Mouse (Mus musculus) embryonic facial prominence, embryonic 12.5 days (tissue): ENCODE data around the gene Lmod1. TPM values are rescaled to one million over a fixed set of nuclear protein-coding genes. Genes with fewer than 3 reads are reported as not detected.
A peak's percentile ranks its signal among the peaks of the same experiment; 100 is the strongest.

Source experiments
- ATAC-seq: fragments of 200-750 bp; cut with Nextera tagmentation; 2 replicates; pipeline ENCODE4 v1.8.0; 2017; ENCODE audit not compliant: insufficient number of reproducible peaks, insufficient read depth, low FRiP score, low TSS enrichment
- H3K27ac ChIP-seq: fragments of 300-500 bp; sonication (generic); 2 replicates; pipeline ENCODE4 v1.5.1; 2016; ENCODE audit warnings: mild to moderate bottlenecking
- H3K27me3 ChIP-seq: fragments of 300-500 bp; sonication (generic); 2 replicates; pipeline ENCODE4 v1.6.1; 2016; ENCODE audit warnings: mild to moderate bottlenecking, moderate library complexity
- H3K36me3 ChIP-seq: fragments of 300-500 bp; sonication (generic); 2 replicates; pipeline ENCODE4 v1.6.1; 2016; ENCODE audit warnings: mild to moderate bottlenecking
- H3K4me1 ChIP-seq: fragments of 300-500 bp; sonication (generic); 2 replicates; pipeline ENCODE4 v1.6.1; 2016
- H3K4me2 ChIP-seq: fragments of 300-500 bp; sonication (generic); replicated peaks from 2 replicates; pipeline ENCODE4 v1.6.1; 2016; ENCODE audit warnings: mild to moderate bottlenecking, moderate library complexity
- H3K4me3 ChIP-seq: fragments of 300-500 bp; sonication (generic); 2 replicates; pipeline ENCODE4 v1.5.1; 2016; ENCODE audit warnings: mild to moderate bottlenecking
- H3K9ac ChIP-seq: fragments of 300-500 bp; sonication (generic); 2 replicates; pipeline ENCODE4 v1.6.1; 2016; ENCODE audit warnings: mild to moderate bottlenecking, moderate library complexity
- H3K9me3 ChIP-seq: fragments of 300-500 bp; sonication (generic); 2 replicates; pipeline ENCODE4 v1.6.1; 2016; ENCODE audit warnings: mild to moderate bottlenecking, moderate library complexity
- WGBS: fragments of 180-500 bp; shearing (Covaris S2); methylation state at CpG from one replicate; pipeline ENCODE4 v1.1.7; 2016; 5-methylcytosine and 5-hydroxymethylcytosine counted together
- polyA plus RNA-seq: library from polyadenylated mRNA; unstranded; fragments of >200 nt; fragmentation: Nextera tagmentation; extraction: Ambion mirVana; gene quantifications from 2 replicates; pipeline ENCODE4 v1.2.1, GENCODE M21; 2016

Gene Lmod1
- polyA plus RNA-seq, 1 experiment from 2014 or later = 0.87 TPM

DNA sequence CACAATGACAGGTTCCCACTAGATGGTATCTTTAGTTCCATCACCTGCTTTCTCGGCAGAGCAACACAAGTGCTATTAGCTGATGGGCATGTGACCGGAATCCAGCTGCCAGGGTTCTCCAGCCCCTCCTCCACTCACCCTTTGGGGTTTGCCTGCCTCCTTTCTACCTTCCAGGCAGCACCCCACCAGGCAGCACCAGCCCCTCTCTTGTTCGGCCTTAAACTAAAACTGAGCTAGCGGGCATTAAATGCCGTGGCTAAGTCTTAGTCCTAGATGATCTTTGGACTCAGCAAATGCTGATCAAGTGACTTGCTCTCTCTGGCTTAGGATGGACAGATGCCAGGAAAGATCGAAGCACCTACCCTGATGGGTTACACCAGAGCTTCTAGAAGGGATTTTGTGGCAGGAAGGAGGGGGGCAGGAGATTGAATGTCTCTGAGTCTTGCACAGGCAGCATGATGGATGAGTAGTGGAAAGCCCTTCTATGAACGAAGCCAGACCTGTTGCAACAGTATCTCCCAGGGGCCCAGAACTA is 1.2 kb upstream of the Lmod1 start:
- no peaks in the 10 kb centered on the region for H3K27me3 ChIP-seq
- H3K4me2 ChIP-seq = no peak overlapping the region
- WGBS = 72% methylated on average over 7 of the region's 7 CpGs
- no peaks in the 10 kb centered on the region for H3K36me3 ChIP-seq
- no peak for ATAC-seq
- no peak overlapping the region for H3K4me3 ChIP-seq
- no peak overlapping the region for H3K9ac ChIP-seq
- H3K9me3 ChIP-seq = no peaks in the 10 kb centered on the region
- peaks cover 17% of the 10 kb centered on the region; the same call in 1 of the 2 replicates for H3K4me1 ChIP-seq
- H3K27ac ChIP-seq = 0 out of 2 replicates have a peak overlapping the region, but pooled peaks have one; percentile 61

- ATAC-seq = no peak
- Histone ChIP-seq H3K4me3 (no peak overlapping the region), H3K27ac (no peak overlapping the region), H3K4me2 (no peak overlapping the region), H3K4me1 (peaks cover 23% of the 10 kb centered on the region; the same call in 1 of the 2 replicates), H3K9ac (no peak overlapping the region), H3K9me3 (no peaks in the 10 kb centered on the region), H3K36me3 (no peaks in the 10 kb centered on the region), H3K27me3 (no peaks in the 10 kb centered on the region)
- WGBS = 84% methylated on average over 2 of the region's 2 CpGs
Measured at GRCm38 (mm10) chr1:135325934-135326333, 1.3 kb downstream of the Lmod1 start.

- Histone ChIP-seq H3K9ac (no peak overlapping the region), H3K27me3 (no peaks in the 10 kb centered on the region), H3K4me2 (no peak overlapping the region), H3K27ac (no peak overlapping the region), H3K9me3 (no peaks in the 10 kb centered on the region), H3K4me3 (no peak overlapping the region), H3K36me3 (no peaks in the 10 kb centered on the region), H3K4me1 (peaks cover 23% of the 10 kb centered on the region; the same call in 1 of the 2 replicates)
- no peak for ATAC-seq
- WGBS = 54% methylated on average over 5 of the region's 5 CpGs
Measured at GRCm38 (mm10) chr1:135328368-135328767, 3.8 kb downstream of the Lmod1 start.

DNA sequence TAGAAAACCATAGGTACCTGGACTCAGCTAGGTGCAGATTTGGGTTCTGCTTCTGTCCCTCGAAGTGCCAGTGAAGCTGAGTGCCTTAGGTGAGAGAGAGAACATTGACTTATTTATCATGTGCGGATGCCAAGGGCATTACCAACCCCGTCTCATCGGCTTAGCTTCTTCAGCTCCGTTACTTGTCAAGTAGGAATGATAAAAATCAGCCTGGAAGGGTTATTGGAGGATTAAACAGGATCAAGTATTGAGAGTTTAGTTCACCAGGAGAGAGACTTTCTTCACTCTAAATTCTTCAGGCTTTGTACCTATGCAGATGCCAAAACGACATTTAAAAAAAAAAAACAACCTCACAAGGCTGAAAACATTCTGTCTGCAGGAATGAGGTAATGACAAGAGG is 6.0 kb downstream of the Lmod1 start:
- H3K27ac ChIP-seq = no peak overlapping the region
- H3K27me3 ChIP-seq = no peaks in the 10 kb centered on the region
- H3K4me1 ChIP-seq = 0 out of 2 replicates have a peak, but pooled peaks cover 6% of the 10 kb centered on the region
- H3K4me3 ChIP-seq = no peak overlapping the region
- ATAC-seq = no peak
- 76% methylated on average over 6 of the region's 6 CpGs for WGBS
- no peaks in the 10 kb centered on the region for H3K9me3 ChIP-seq
- H3K36me3 ChIP-seq = no peaks in the 10 kb centered on the region
- H3K4me2 ChIP-seq = no peak overlapping the region
- no peak overlapping the region for H3K9ac ChIP-seq

DNA sequence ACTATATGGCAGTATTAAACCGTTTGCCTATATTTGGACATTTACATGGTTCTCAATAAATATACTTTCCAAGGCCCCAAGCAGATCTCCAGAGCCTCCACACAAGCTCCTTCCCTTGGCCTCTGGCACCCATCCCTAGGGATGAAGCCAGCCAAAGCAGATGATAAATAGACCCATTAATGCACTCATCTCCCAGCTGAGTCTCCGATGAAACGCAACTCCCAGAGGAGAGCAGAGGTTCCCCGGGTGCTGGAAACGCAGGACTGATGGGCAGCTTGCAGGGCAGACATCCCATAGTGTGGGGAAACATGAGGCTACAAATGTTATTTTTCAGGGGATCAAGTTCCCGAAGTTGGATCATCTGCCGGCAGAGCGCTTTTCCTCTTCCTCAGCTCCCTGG is 17.3 kb downstream of the Lmod1 start:
- H3K4me3 ChIP-seq = no peak overlapping the region
- no peaks in the 10 kb centered on the region for H3K27me3 ChIP-seq
- H3K36me3 ChIP-seq = no peaks in the 10 kb centered on the region
- WGBS = 67% methylated on average over 8 of the region's 8 CpGs
- no peak for ATAC-seq
- no peaks in the 10 kb centered on the region for H3K4me1 ChIP-seq
- H3K9ac ChIP-seq = no peak overlapping the region
- no peak overlapping the region for H3K27ac ChIP-seq
- H3K9me3 ChIP-seq = no peaks in the 10 kb centered on the region
- no peak overlapping the region for H3K4me2 ChIP-seq

GRCm38 (mm10) chr1:135344026-135344425 is 19.4 kb downstream of the Lmod1 start:
- no peak for ATAC-seq
- Histone ChIP-seq H3K4me2 (no peak overlapping the region), H3K4me1 (peaks cover 10% of the 10 kb centered on the region; the same call in 1 of the 2 replicates), H3K4me3 (no peak overlapping the region), H3K27ac (no peak overlapping the region), H3K9me3 (no peaks in the 10 kb centered on the region), H3K36me3 (no peaks in the 10 kb centered on the region), H3K9ac (no peak overlapping the region), H3K27me3 (no peaks in the 10 kb centered on the region)
- 55% methylated on average over 4 of the region's 4 CpGs for WGBS

DNA sequence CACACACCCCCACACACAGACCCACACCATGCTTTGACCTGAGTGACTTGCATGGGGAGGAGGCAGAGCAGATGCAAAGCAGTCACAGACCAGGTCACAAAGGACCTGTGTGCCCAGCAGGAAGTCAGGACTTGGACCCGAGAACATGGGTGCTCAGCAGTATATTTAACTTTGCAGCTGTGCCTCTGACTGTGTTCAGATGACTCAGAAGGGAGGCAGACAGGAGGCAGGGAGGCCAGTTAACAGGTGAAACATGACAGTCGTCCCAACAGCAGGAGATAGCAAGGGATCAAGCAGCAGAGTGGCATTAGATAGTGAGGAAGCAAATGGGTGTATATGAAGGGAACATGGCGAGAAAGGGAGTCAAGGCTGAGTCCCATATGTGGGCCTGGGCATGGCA is 22.3 kb downstream of the Lmod1 start:
- Histone ChIP-seq H3K9ac (no peak overlapping the region), H3K4me3 (no peak overlapping the region), H3K27me3 (no peaks in the 10 kb centered on the region), H3K27ac (no peak overlapping the region), H3K4me2 (no peak overlapping the region), H3K36me3 (no peaks in the 10 kb centered on the region), H3K4me1 (peaks cover 10% of the 10 kb centered on the region; the same call in 1 of the 2 replicates), H3K9me3 (no peaks in the 10 kb centered on the region)
- no peak for ATAC-seq
- 60% methylated on average over 3 of the region's 3 CpGs for WGBS

DNA sequence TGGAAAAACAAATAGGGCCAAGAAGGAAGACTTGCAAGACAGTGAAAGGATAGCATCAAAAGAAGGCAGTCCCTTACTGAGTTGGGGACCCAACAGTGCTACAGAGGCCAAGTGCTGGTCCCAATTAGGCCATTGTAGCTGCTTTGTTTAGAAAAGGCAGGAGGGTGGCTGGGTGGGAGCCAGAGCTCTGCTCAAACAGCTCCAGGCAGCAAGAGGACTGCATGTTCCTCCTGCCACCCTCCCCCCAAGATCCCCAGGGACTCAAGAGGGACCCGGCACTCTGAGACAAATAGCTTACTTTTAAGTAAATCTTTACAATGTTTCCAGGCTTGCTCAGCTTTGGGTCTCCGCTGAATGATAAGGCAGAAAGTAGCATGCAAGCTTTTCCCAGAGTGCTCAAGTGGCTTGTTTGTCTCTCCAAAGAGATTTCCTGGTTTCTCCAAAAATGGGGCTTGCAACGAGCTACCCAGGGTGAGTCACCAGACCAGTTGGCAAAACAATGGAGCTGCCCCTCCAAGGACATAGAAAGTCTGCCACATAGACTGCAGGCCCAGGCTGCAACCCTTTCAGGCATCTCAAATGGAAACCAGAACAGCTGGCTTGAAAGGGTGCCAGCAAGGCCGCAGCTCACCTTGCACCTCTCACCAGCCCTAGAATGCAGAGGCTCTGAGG is 23.0 kb downstream of the Lmod1 start:
- ATAC-seq = no peak
- no peak overlapping the region for H3K9ac ChIP-seq
- peaks cover 10% of the 10 kb centered on the region; the same call in 1 of the 2 replicates for H3K4me1 ChIP-seq
- H3K4me3 ChIP-seq = no peak overlapping the region
- H3K36me3 ChIP-seq = no peaks in the 10 kb centered on the region
- 54% methylated on average over 4 of the region's 4 CpGs for WGBS
- no peaks in the 10 kb centered on the region for H3K9me3 ChIP-seq
- no peak overlapping the region for H3K4me2 ChIP-seq
- no peaks in the 10 kb centered on the region for H3K27me3 ChIP-seq
- H3K27ac ChIP-seq = no peak overlapping the region

- peaks cover 10% of the 10 kb centered on the region; the same call in 1 of the 2 replicates for H3K4me1 ChIP-seq
- H3K27me3 ChIP-seq = no peaks in the 10 kb centered on the region
- H3K27ac ChIP-seq = no peak overlapping the region
- no peak overlapping the region for H3K9ac ChIP-seq
- ATAC-seq = no peak
- no peaks in the 10 kb centered on the region for H3K36me3 ChIP-seq
- whole genome bisulfite sequencing = 80% methylated on average over 3 of the region's 3 CpGs
- no peak overlapping the region for H3K4me2 ChIP-seq
- no peaks in the 10 kb centered on the region for H3K9me3 ChIP-seq
- H3K4me3 ChIP-seq = no peak overlapping the region
Measured at GRCm38 (mm10) chr1:135351953-135352352, 27.3 kb downstream of the Lmod1 start.

DNA sequence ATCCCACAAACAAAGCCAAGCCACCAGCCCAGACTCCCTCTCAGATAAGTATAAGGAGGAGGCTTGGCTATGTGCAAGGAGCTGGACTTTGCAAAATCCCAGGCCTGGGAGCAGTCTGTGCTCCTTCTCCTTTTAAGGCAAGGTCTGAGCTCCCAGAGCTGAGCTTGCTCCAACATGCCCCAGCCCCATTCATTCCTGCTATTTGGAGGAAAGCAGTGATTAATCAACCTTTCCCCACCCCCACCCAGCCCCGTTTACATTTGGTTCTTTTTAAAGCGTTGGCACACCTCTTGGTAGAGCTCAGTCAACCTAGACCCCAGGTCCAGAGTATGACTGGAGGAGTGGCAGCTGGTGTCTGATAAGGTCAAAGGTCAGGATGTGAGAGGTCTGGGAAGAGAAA is 34.5 kb downstream of the Lmod1 start:
- ATAC-seq = no peak
- Histone ChIP-seq H3K9me3 (no peaks in the 10 kb centered on the region), H3K4me2 (no peak overlapping the region), H3K9ac (no peak overlapping the region), H3K4me3 (no peak overlapping the region), H3K36me3 (no peaks in the 10 kb centered on the region), H3K4me1 (no peaks in the 10 kb centered on the region), H3K27ac (no peak overlapping the region), H3K27me3 (no peaks in the 10 kb centered on the region)
- WGBS = 49% methylated on average over 2 of the region's 2 CpGs

GRCm38 (mm10) chr1:135361491-135361890 is 36.9 kb downstream of the Lmod1 start:
- Histone ChIP-seq H3K27me3 (no peaks in the 10 kb centered on the region), H3K36me3 (no peaks in the 10 kb centered on the region), H3K4me2 (no peak overlapping the region), H3K4me3 (no peak overlapping the region), H3K9ac (no peak overlapping the region), H3K4me1 (no peaks in the 10 kb centered on the region), H3K9me3 (no peaks in the 10 kb centered on the region), H3K27ac (no peak overlapping the region)
- no peak for ATAC-seq
- 84% methylated on average over 4 of the region's 4 CpGs for WGBS

DNA sequence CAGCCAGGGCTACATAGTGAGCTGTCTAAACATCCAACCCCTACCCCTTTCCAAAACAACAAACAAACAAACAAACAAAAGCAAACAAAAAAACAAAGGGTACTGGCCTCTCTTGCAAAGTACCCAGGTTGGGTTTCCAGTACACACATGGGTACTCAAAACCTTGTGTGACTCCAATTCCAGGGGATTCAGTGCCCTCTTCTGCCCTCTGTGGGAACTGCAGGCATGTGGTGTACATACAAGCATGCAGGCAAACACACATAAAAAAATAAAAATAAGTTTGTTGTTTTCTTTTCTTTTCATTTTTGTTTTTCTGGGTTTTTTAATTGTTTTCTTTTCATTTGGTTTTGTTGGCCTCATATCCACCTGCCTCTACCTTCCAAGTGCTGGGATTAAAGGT is 37.5 kb downstream of the Lmod1 start:
- Histone ChIP-seq H3K4me3 (no peak overlapping the region), H3K36me3 (no peaks in the 10 kb centered on the region), H3K27me3 (no peaks in the 10 kb centered on the region), H3K27ac (no peak overlapping the region), H3K4me2 (no peak overlapping the region), H3K4me1 (no peaks in the 10 kb centered on the region), H3K9ac (no peak overlapping the region), H3K9me3 (no peaks in the 10 kb centered on the region)
- ATAC-seq = no peak
